Mouse (Mus musculus): ENCODE results near the gene Atf7ip2. TPM values are rescaled to one million over a fixed set of nuclear protein-coding genes. Genes with fewer than 3 reads are reported as not detected.

The Atf7ip2 gene
- polyA plus RNA-seq (2012; fragmentation: generic; extraction: Trizol), result 0.06 TPM
- long read RNA-seq, experiment 1, result 0 reads
- long read RNA-seq, experiment 2, result 0 reads

DNA sequence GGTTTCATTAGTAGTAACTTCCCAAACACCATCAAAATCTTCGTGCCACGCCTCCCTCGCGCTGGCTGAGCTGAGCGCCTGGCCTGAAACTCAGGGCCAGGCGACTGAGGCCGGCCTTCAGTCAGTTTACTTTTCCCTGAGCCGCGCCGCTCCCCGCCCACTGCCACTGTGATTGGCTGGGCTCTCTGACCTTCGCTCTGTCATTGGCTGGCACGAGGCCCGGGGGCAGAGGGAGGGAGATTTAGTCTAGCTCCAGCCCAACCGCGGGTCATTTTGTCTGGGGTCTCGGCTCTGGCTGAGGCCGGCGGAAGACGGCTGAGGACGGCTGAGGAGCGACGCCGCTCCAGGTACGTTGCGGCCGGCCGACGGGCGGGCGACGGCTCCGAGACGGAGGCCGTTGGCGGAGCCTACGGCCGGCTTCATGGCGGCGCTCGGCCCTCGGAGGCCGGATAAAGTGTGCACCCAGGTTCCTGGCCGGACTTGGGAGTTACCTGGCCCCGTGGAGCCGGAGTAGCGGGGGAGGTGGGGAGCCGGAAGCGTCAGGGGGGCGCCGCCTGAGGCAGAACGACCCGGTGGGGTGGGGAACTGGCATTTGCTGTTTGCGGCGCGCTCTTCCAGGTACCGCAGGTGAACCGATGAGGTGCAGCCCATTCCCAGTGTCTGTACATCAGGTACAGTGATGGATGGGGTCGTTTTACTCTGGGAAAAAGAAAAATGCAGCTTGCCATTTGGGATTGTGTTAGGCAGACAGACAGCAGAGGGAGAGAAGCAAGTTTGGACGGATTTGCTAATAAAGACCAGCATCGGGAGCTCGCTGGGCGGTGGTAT, at the start of gene Atf7ip2:
TSS of gene Atf7ip2 (plus strand) at position 34 of the 828 bp plus-strand sequence.
- H3K4me3 ChIP-seq (ENCODE audit: insufficient read depth, poor library complexity, severe bottlenecking), result no peak within 1 kb of the TSS
- H3K79me3 ChIP-seq (ENCODE audit: low read depth), result no peaks in the 10 kb centered on the region
- no peaks in the 10 kb centered on the region for H3K27me3 ChIP-seq (ENCODE audit: control insufficient read depth, insufficient read depth, insufficient read length)
- H3K36me3 ChIP-seq (ENCODE audit: control insufficient read depth, insufficient read depth), result no peaks in the 10 kb centered on the region
- no peaks in the 10 kb centered on the region for H3K79me2 ChIP-seq (ENCODE audit: control insufficient read depth, insufficient read depth)
- H3ac ChIP-seq (ENCODE audit: control insufficient read depth, insufficient read length, low read depth), result no peak within 1 kb of the TSS
- TF ChIP-seq FOSL1 (IDR thresholded peaks at IDR 0.05; ENCODE audit: insufficient read depth, low read length, poor library complexity, severe bottlenecking) (no peak), MYOG (IDR thresholded peaks at IDR 0.05; ENCODE audit: control insufficient read depth, extremely low read depth, insufficient read length) (no peak), MAX (IDR thresholded peaks at IDR 0.05) (no peak), CTCF (IDR thresholded peaks at IDR 0.05; ENCODE audit: control insufficient read depth, insufficient read depth, insufficient read length) (no peak), USF1 (IDR thresholded peaks at IDR 0.05; ENCODE audit: low read depth) (no peak), MYOD1 (IDR thresholded peaks at IDR 0.05; ENCODE audit: control insufficient read depth, insufficient read length, low read depth) (no peak), CEBPB (IDR thresholded peaks at IDR 0.05; ENCODE audit: low read depth) (no peak)

DNA sequence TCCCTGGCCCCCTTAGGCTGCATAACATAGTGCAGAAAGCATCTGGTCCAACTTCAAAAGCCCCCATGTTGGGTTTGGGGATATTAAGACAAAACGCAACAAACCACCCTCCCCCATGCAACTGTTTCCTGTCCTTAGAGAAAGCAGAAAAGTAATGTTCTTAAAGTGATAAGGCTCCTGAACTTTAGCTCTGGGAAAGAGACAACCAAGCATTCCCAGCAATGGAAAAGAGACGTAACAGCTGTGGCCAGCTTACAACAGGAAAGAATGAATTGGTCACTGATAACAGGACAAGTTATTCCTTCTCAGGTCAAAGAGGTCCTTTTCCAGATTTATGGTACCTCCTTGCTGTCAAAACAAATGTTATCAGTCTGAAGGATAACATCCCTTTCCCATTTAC, 49.3 kb upstream of the Atf7ip2 start:
- Histone ChIP-seq H3K36me3 (ENCODE audit: control insufficient read depth, insufficient read depth) (no peaks in the 10 kb centered on the region), H3K4me3 (ENCODE audit: insufficient read depth, poor library complexity, severe bottlenecking) (no peak overlapping the region), H3ac (ENCODE audit: control insufficient read depth, insufficient read length, low read depth) (no peak overlapping the region), H3K27me3 (ENCODE audit: control insufficient read depth, insufficient read depth, insufficient read length) (no peaks in the 10 kb centered on the region), H3K79me2 (ENCODE audit: control insufficient read depth, insufficient read depth) (no peaks in the 10 kb centered on the region), H3K79me3 (ENCODE audit: low read depth) (no peaks in the 10 kb centered on the region)
- TF ChIP-seq MAX (IDR thresholded peaks at IDR 0.05) (no peak), CTCF (IDR thresholded peaks at IDR 0.05; ENCODE audit: control insufficient read depth, insufficient read depth, insufficient read length) (no peak), USF1 (IDR thresholded peaks at IDR 0.05; ENCODE audit: low read depth) (no peak), FOSL1 (IDR thresholded peaks at IDR 0.05; ENCODE audit: insufficient read depth, low read length, poor library complexity, severe bottlenecking) (no peak), MYOD1 (IDR thresholded peaks at IDR 0.05; ENCODE audit: control insufficient read depth, insufficient read length, low read depth) (no peak), MYOG (IDR thresholded peaks at IDR 0.05; ENCODE audit: control insufficient read depth, extremely low read depth, insufficient read length) (no peak), CEBPB (IDR thresholded peaks at IDR 0.05; ENCODE audit: low read depth) (no peak)

DNA sequence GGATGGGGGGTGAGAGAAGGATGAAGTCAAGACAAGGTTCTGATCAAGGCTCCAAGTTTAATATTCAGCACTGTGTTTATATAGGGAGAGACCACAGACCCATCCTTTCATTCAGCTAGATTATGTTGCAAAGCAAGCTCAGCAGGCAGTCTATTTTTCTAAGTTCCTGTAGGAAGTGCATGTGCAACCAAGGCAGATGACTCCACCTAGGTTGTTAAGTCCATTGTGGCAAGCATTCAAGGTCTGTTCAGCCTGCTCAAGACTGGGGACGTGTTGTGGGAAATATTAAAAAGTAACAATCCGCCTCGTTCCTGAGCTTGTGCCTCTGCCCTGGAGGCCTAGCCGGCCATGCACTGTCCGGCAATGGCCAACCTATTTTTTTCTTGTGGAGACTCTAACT, 45.1 kb upstream of the Atf7ip2 start:
- Histone ChIP-seq H3K36me3 (ENCODE audit: control insufficient read depth, insufficient read depth) (no peaks in the 10 kb centered on the region), H3K79me2 (ENCODE audit: control insufficient read depth, insufficient read depth) (no peaks in the 10 kb centered on the region), H3K4me3 (ENCODE audit: insufficient read depth, poor library complexity, severe bottlenecking) (no peak overlapping the region), H3ac (ENCODE audit: control insufficient read depth, insufficient read length, low read depth) (no peak overlapping the region), H3K79me3 (ENCODE audit: low read depth) (no peaks in the 10 kb centered on the region), H3K27me3 (ENCODE audit: control insufficient read depth, insufficient read depth, insufficient read length) (no peaks in the 10 kb centered on the region)
- no peak for TF ChIP-seq CEBPB (IDR thresholded peaks at IDR 0.05; ENCODE audit: low read depth)

DNA sequence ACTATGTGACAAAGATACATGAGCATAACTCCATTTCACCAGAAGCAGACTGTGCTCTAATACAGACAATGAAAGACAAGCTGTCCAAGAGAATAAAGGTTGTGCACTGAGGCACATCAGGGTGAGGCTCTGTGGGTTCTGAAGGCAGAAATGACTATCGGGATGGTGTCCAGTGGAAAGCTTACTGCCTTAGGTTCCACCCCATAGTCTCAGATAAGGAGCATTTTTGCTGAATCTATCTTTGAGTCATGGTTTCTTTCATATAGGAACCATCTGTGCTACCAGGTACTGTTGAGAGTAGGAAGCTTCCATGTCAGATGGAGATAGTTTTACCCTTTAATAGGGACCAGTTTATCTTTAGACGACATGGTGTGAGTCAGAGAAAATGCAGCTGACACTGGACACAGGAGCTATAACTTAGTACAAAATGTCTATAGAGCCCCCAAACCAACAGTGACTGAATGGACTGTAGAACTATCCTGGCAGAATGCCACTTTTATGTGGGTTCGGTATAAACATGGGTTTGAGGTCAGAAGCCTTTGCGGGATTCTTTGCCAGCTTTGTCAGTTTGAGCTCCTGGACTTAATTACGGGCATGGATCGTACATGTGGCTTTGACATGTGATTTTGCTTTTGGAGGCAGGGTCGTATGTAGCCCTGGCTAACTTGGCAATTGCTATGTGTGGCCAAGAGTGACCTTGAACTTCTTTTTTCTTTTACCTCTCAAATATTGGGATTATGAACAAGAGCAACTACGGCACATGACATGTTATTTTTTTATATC, 23.2 kb upstream of the Atf7ip2 start:
- Histone ChIP-seq H3K79me3 (ENCODE audit: low read depth) (no peaks in the 10 kb centered on the region), H3K27me3 (ENCODE audit: control insufficient read depth, insufficient read depth, insufficient read length) (no peaks in the 10 kb centered on the region), H3K36me3 (ENCODE audit: control insufficient read depth, insufficient read depth) (no peaks in the 10 kb centered on the region), H3K4me3 (ENCODE audit: insufficient read depth, poor library complexity, severe bottlenecking) (no peak overlapping the region), H3K79me2 (ENCODE audit: control insufficient read depth, insufficient read depth) (no peaks in the 10 kb centered on the region), H3ac (ENCODE audit: control insufficient read depth, insufficient read length, low read depth) (no peak overlapping the region)
- TF ChIP-seq CTCF (IDR thresholded peaks at IDR 0.05; ENCODE audit: control insufficient read depth, insufficient read depth, insufficient read length) (no peak), MYOG (IDR thresholded peaks at IDR 0.05; ENCODE audit: control insufficient read depth, extremely low read depth, insufficient read length) (no peak), MYOD1 (IDR thresholded peaks at IDR 0.05; ENCODE audit: control insufficient read depth, insufficient read length, low read depth) (no peak), FOSL1 (IDR thresholded peaks at IDR 0.05; ENCODE audit: insufficient read depth, low read length, poor library complexity, severe bottlenecking) (no peak), CEBPB (IDR thresholded peaks at IDR 0.05; ENCODE audit: low read depth) (no peak), USF1 (IDR thresholded peaks at IDR 0.05; ENCODE audit: low read depth) (no peak), MAX (IDR thresholded peaks at IDR 0.05) (no peak)

DNA sequence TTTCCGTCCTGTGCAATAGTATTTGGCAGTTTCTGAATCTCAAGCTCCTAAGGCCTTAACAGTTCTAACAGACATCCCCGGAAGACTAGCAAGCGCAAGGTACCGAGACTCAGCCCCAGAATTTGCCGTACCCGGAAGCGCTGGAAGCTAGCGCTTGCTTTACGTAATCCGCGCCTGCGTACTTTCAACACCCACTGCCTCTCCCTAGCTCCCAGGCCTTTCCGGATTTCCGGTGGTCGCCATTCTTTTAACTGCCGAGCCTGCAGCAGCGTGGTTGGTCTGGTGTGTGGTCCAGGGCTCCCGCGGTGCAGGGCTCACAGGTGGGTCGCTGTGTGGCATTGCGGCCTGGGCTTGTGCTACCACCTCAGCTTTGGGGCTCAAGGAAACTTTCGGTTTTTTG, 22.5 kb upstream of the Atf7ip2 start, which contains the start of gene Rpl39l:
TSS of gene Rpl39l (plus strand) at position 222 of the 400 bp plus-strand sequence.
- no peak within 1 kb of the TSS for H3K4me3 ChIP-seq (ENCODE audit: insufficient read depth, poor library complexity, severe bottlenecking)
- no peaks in the 10 kb centered on the region for H3K36me3 ChIP-seq (ENCODE audit: control insufficient read depth, insufficient read depth)
- no peak for TF ChIP-seq CEBPB (IDR thresholded peaks at IDR 0.05; ENCODE audit: low read depth)
- no peak for TF ChIP-seq FOSL1 (IDR thresholded peaks at IDR 0.05; ENCODE audit: insufficient read depth, low read length, poor library complexity, severe bottlenecking)
- TF ChIP-seq MAX (IDR thresholded peaks at IDR 0.05), result no peak
- TF ChIP-seq USF1 (IDR thresholded peaks at IDR 0.05; ENCODE audit: low read depth), result no peak
- TF ChIP-seq CTCF (IDR thresholded peaks at IDR 0.05; ENCODE audit: control insufficient read depth, insufficient read depth, insufficient read length), result no peak
- no peak for TF ChIP-seq MYOG (IDR thresholded peaks at IDR 0.05; ENCODE audit: control insufficient read depth, extremely low read depth, insufficient read length)
- no peak for TF ChIP-seq MYOD1 (IDR thresholded peaks at IDR 0.05; ENCODE audit: control insufficient read depth, insufficient read length, low read depth)
- H3K79me3 ChIP-seq (ENCODE audit: low read depth), result no peaks in the 10 kb centered on the region
- H3ac ChIP-seq (ENCODE audit: control insufficient read depth, insufficient read length, low read depth), result no peak within 1 kb of the TSS
- no peaks in the 10 kb centered on the region for H3K79me2 ChIP-seq (ENCODE audit: control insufficient read depth, insufficient read depth)
- H3K27me3 ChIP-seq (ENCODE audit: control insufficient read depth, insufficient read depth, insufficient read length), result no peaks in the 10 kb centered on the region

All from C2C12 (cell line).